Mouse (Mus musculus) bone marrow, adult 2 months (tissue): ENCODE data around the gene Mak.

ENCODE experiments used
- CTCF ChIP-seq: fragments of 200-500 bp; IDR thresholded peaks from 2 replicates; pipeline ENCODE4 v1.5.1; 2011; ENCODE audit warnings: low read length, control low read depth; ENCODE audit not compliant: control insufficient read depth, insufficient read depth
- POLR2A ChIP-seq: fragments of 200-500 bp; IDR thresholded peaks from 2 replicates; pipeline ENCODE4 v1.6.1; 2011; ENCODE audit warnings: low read depth, mild to moderate bottlenecking, control low read depth, low read length, borderline replicate concordance; ENCODE audit not compliant: control insufficient read depth

GRCm38 (mm10) chr13:41100031-41100430, 20.5 kb upstream of the Mak start:
- TF ChIP-seq CTCF (no peak), POLR2A (no peak)
